Mouse (Mus musculus): ENCODE measurements at regions not wholly inside any gene's neighbourhood (a gene's known extent, or its start where the extent isn't known, plus 50 kb on each side); places are given as distances from the start of the nearest gene placed in this dataset.

- H3K27ac ChIP-seq (ENCODE audit: insufficient read depth, low read depth, low read length): no peak overlapping the region
- no peaks in the 10 kb centered on the region for H3K4me1 ChIP-seq (ENCODE audit: control insufficient read depth, insufficient read depth, low read length)
- TF ChIP-seq POLR2A (IDR thresholded peaks at IDR 0.05; ENCODE audit: low read depth, low read length) (no peak), CTCF (conservative IDR thresholded peaks at IDR 0.05; ENCODE audit: insufficient read depth, insufficient read length, low read depth, low read length) (no peak)
- no peak for DNase-seq
- WGBS: 49% methylated on average over 2 of the region's 2 CpGs
- H3K4me3 ChIP-seq (ENCODE audit: insufficient read depth, low read depth, low read length): no peak overlapping the region
- no peaks in the 10 kb centered on the region for H3K36me3 ChIP-seq (ENCODE audit: control insufficient read depth, insufficient read depth, low read length)
- H3K27me3 ChIP-seq (replicated peaks; ENCODE audit: control insufficient read depth, insufficient read depth, low read length): no peaks in the 10 kb centered on the region
Measured at GRCm38 (mm10) chr1:195312426-195312825, 135.9 kb upstream of the Cr2 start.

- no peak for DNase-seq
- H3K27ac ChIP-seq (ENCODE audit: insufficient read depth, low read depth, low read length): no peak overlapping the region
- H3K36me3 ChIP-seq (ENCODE audit: control insufficient read depth, insufficient read depth, low read length): no peaks in the 10 kb centered on the region
- H3K4me1 ChIP-seq (ENCODE audit: control insufficient read depth, insufficient read depth, low read length): no peaks in the 10 kb centered on the region
- 83% methylated on average over 2 of the region's 2 CpGs for WGBS
- H3K27me3 ChIP-seq (replicated peaks; ENCODE audit: control insufficient read depth, insufficient read depth, low read length): no peaks in the 10 kb centered on the region
- TF ChIP-seq CTCF (conservative IDR thresholded peaks at IDR 0.05; ENCODE audit: insufficient read depth, insufficient read length, low read depth, low read length) (no peak), POLR2A (IDR thresholded peaks at IDR 0.05; ENCODE audit: low read depth, low read length) (no peak)
- H3K4me3 ChIP-seq (ENCODE audit: insufficient read depth, low read depth, low read length): no peak overlapping the region
Measured at GRCm38 (mm10) chr1:195285076-195285475, 108.6 kb upstream of the Cr2 start.

- Histone ChIP-seq H3K4me1 (ENCODE audit: control insufficient read depth, insufficient read depth, low read length) (no peaks in the 10 kb centered on the region), H3K4me3 (ENCODE audit: insufficient read depth, low read depth, low read length) (no peak overlapping the region), H3K27ac (ENCODE audit: insufficient read depth, low read depth, low read length) (no peak overlapping the region), H3K36me3 (ENCODE audit: control insufficient read depth, insufficient read depth, low read length) (no peaks in the 10 kb centered on the region), H3K27me3 (replicated peaks; ENCODE audit: control insufficient read depth, insufficient read depth, low read length) (no peaks in the 10 kb centered on the region)
- TF ChIP-seq CTCF (conservative IDR thresholded peaks at IDR 0.05; ENCODE audit: insufficient read depth, insufficient read length, low read depth, low read length) (no peak), POLR2A (IDR thresholded peaks at IDR 0.05; ENCODE audit: low read depth, low read length) (no peak)
- 6% methylated on average over 30 of the region's 30 CpGs for WGBS
- DNase-seq: peak; percentile 96
Measured at GRCm38 (mm10) chr1:195241496-195241895, 65.0 kb upstream of the Cr2 start.

GRCm38 (mm10) chr1:195232658-195233057 is 56.1 kb upstream of the Cr2 start:
- H3K27me3 ChIP-seq (replicated peaks; ENCODE audit: control insufficient read depth, insufficient read depth, low read length): no peaks in the 10 kb centered on the region
- no peak overlapping the region for H3K4me3 ChIP-seq (ENCODE audit: insufficient read depth, low read depth, low read length)
- H3K36me3 ChIP-seq (ENCODE audit: control insufficient read depth, insufficient read depth, low read length): no peaks in the 10 kb centered on the region
- H3K27ac ChIP-seq (ENCODE audit: insufficient read depth, low read depth, low read length): no peak overlapping the region
- TF ChIP-seq POLR2A (IDR thresholded peaks at IDR 0.05; ENCODE audit: low read depth, low read length) (no peak), CTCF (conservative IDR thresholded peaks at IDR 0.05; ENCODE audit: insufficient read depth, insufficient read length, low read depth, low read length) (peak; percentile 33)
- H3K4me1 ChIP-seq (ENCODE audit: control insufficient read depth, insufficient read depth, low read length): peaks cover 3% of the 10 kb centered on the region; the same call in 1 of the 2 replicates
- peak; percentile 70 for DNase-seq

GRCm38 (mm10) chr1:195227007-195227406 is 50.5 kb upstream of the Cr2 start:
- WGBS: 97% methylated on average over 2 of the region's 2 CpGs
- Histone ChIP-seq H3K27ac (ENCODE audit: insufficient read depth, low read depth, low read length) (no peak overlapping the region), H3K4me1 (ENCODE audit: control insufficient read depth, insufficient read depth, low read length) (peaks cover 3% of the 10 kb centered on the region; the same call in 1 of the 2 replicates), H3K4me3 (ENCODE audit: insufficient read depth, low read depth, low read length) (no peak overlapping the region), H3K36me3 (ENCODE audit: control insufficient read depth, insufficient read depth, low read length) (no peaks in the 10 kb centered on the region), H3K27me3 (replicated peaks; ENCODE audit: control insufficient read depth, insufficient read depth, low read length) (no peaks in the 10 kb centered on the region)
- no peak for DNase-seq
- TF ChIP-seq POLR2A (IDR thresholded peaks at IDR 0.05; ENCODE audit: low read depth, low read length): no peak
- no peak for TF ChIP-seq CTCF (conservative IDR thresholded peaks at IDR 0.05; ENCODE audit: insufficient read depth, insufficient read length, low read depth, low read length)

Data from kidney, adult 2 months (tissue).